Mouse (Mus musculus) liver, embryonic 14.5 days (tissue): ENCODE data around the gene Auts2. TPM values are rescaled to one million over a fixed set of nuclear protein-coding genes. Genes with fewer than 3 reads are reported as not detected.

Experiments used
- ATAC-seq: fragments of 200-750 bp; cut with Nextera tagmentation; 2 replicates; pipeline ENCODE4 v1.8.0; 2017; ENCODE audit warnings: moderate number of reproducible peaks, mild to moderate bottlenecking, moderate library complexity; ENCODE audit not compliant: insufficient read depth
- DNase-seq, 3 experiments: peaks; one replicate each; pipeline ENCODE4 v3.0.0-alpha.2; 2012 to 2013; ENCODE audit warnings: low read depth in 3 of 3, low spot score in 3 of 3
- H3K27ac ChIP-seq: fragments of 300-500 bp; sonication (generic); 2 replicates; pipeline ENCODE4 v1.5.1; 2014; ENCODE audit warnings: moderate library complexity, mild to moderate bottlenecking, control low read depth, inconsistent platforms
- H3K27me3 ChIP-seq: fragments of 300-500 bp; sonication (generic); 2 replicates; pipeline ENCODE4 v1.6.1; 2014; ENCODE audit warnings: mild to moderate bottlenecking, low read length, moderate library complexity; ENCODE audit not compliant: control insufficient read depth, insufficient read depth
- H3K36me3 ChIP-seq: fragments of 300-500 bp; sonication (generic); replicated peaks from 2 replicates; pipeline ENCODE4 v1.6.1; 2014; ENCODE audit warnings: low read depth; ENCODE audit not compliant: control insufficient read depth, insufficient read depth
- H3K4me1 ChIP-seq, 2 experiments: fragments of 200-500 bp in 1 of 2; fragments of 300-500 bp in 1 of 2; sonication (generic) in 1 of 2; replicated peaks; 2 replicates each; pipeline ENCODE4 v1.6.1; 2012 to 2014; ENCODE audit warnings: antibody characterized with exemption in 1 of 2, inconsistent platforms in 1 of 2, low read length in 1 of 2; ENCODE audit not compliant: control insufficient read depth in 2 of 2, insufficient read depth in 2 of 2
- H3K4me2 ChIP-seq: fragments of 300-500 bp; sonication (generic); 2 replicates; pipeline ENCODE4 v1.6.1; 2014; ENCODE audit warnings: low read depth, mild to moderate bottlenecking, control low read depth, moderate library complexity
- H3K4me3 ChIP-seq, 2 experiments: fragments of 200-500 bp in 1 of 2; fragments of 300-500 bp in 1 of 2; sonication (generic) in 1 of 2; 2 replicates each; pipeline ENCODE4 v1.5.1; 2012 to 2014; ENCODE audit warnings: low read depth in 2 of 2, low read length in 2 of 2, mild to moderate bottlenecking in 2 of 2, control low read depth in 1 of 2, inconsistent platforms in 1 of 2, moderate library complexity in 1 of 2; ENCODE audit not compliant: insufficient read depth in 1 of 2
- H3K9ac ChIP-seq: fragments of 300-500 bp; sonication (generic); replicated peaks from 2 replicates; pipeline ENCODE4 v1.6.1; 2014; ENCODE audit warnings: mild to moderate bottlenecking, control low read depth, moderate library complexity
- H3K9me3 ChIP-seq: fragments of 300-500 bp; sonication (generic); 2 replicates; pipeline ENCODE4 v1.6.1; 2016; ENCODE audit warnings: low read length, mixed read lengths; ENCODE audit not compliant: control insufficient read depth
- CTCF ChIP-seq: IDR thresholded peaks from 2 replicates; pipeline ENCODE4 v1.5.1; 2016; ENCODE audit warnings: antibody characterized with exemption, low read depth, control low read depth
- EP300 ChIP-seq: IDR thresholded peaks from 2 replicates; pipeline ENCODE4 v1.6.1; 2016; ENCODE audit warnings: antibody characterized with exemption, low read depth
- WGBS: fragments of 180-500 bp; shearing (Covaris S2); extraction: QIAGEN DNeasy Blood & Tissue Kit; methylation state at CpG from one replicate; pipeline ENCODE4 v1.1.7; 2014; ENCODE audit not compliant: insufficient replicate concordance; 5-methylcytosine and 5-hydroxymethylcytosine counted together
- polyA plus RNA-seq, 2 experiments: library from polyadenylated mRNA; depleted of rRNA in 1 of 2; stranded (reverse) in 1 of 2; unstranded in 1 of 2; fragments of >200 nt; fragmentation: Nextera tagmentation in 1 of 2; extraction: Ambion mirVana in 1 of 2; gene quantifications; 2 replicates each; pipeline versions ENCODE4 v1.2.1 to v1.2.3; 2012 to 2014

Auts2 gene
- polyA plus RNA-seq, 2 experiments = 0.77 to 1.6 TPM

GRCm38 (mm10) chr5:131610702-131611101 is 932.4 kb downstream of the Auts2 start:
- no peaks in the 10 kb centered on the region for H3K4me1 ChIP-seq
- no peak overlapping the region for H3K4me2 ChIP-seq
- H3K27me3 ChIP-seq = no peaks in the 10 kb centered on the region; the same call in 1 of the 2 replicates
- 69% methylated on average over 10 of the region's 10 CpGs for WGBS
- H3K36me3 ChIP-seq = no peaks in the 10 kb centered on the region
- DNase-seq (no peak), ATAC-seq (no peak)
- no peak overlapping the region for H3K9ac ChIP-seq
- H3K4me3 ChIP-seq = no peak overlapping the region
- TF ChIP-seq CTCF (no peak), EP300 (no peak)
- H3K27ac ChIP-seq = no peak overlapping the region
- no peaks in the 10 kb centered on the region for H3K9me3 ChIP-seq

- DNase-seq (no peak), ATAC-seq (no peak)
- TF ChIP-seq EP300 (no peak), CTCF (no peak)
- Histone ChIP-seq H3K4me1 (no peaks in the 10 kb centered on the region), H3K27me3 (no peaks in the 10 kb centered on the region), H3K4me2 (no peak overlapping the region), H3K4me3 (no peak overlapping the region), H3K9me3 (no peaks in the 10 kb centered on the region), H3K27ac (no peak overlapping the region), H3K9ac (no peak overlapping the region), H3K36me3 (no peaks in the 10 kb centered on the region)
- 56% methylated on average over 5 of the region's 5 CpGs for WGBS
Measured at GRCm38 (mm10) chr5:131606786-131607185, 936.4 kb downstream of the Auts2 start.

- Histone ChIP-seq H3K4me2 (no peak overlapping the region), H3K4me1 (no peaks in the 10 kb centered on the region), H3K9ac (no peak overlapping the region), H3K4me3 (no peak overlapping the region), H3K27ac (no peak overlapping the region), H3K36me3 (no peaks in the 10 kb centered on the region), H3K9me3 (no peaks in the 10 kb centered on the region), H3K27me3 (no peaks in the 10 kb centered on the region)
- no peak for TF ChIP-seq EP300
- no peak for TF ChIP-seq CTCF
- 53% methylated on average over 7 of the region's 7 CpGs for WGBS
- ATAC-seq (no peak), DNase-seq (no peak)
Measured at GRCm38 (mm10) chr5:131601934-131602692, 941.0 kb downstream of the Auts2 start.

- 33% methylated on average over 14 of the region's 14 CpGs for WGBS
- H3K27ac ChIP-seq = no peak overlapping the region
- no peaks in the 10 kb centered on the region for H3K9me3 ChIP-seq
- no peak overlapping the region for H3K4me2 ChIP-seq
- H3K27me3 ChIP-seq = no peaks in the 10 kb centered on the region
- ATAC-seq (no peak), DNase-seq (no peak)
- no peak overlapping the region for H3K9ac ChIP-seq
- TF ChIP-seq EP300 = no peak
- TF ChIP-seq CTCF = no peak
- H3K36me3 ChIP-seq = no peaks in the 10 kb centered on the region
- H3K4me3 ChIP-seq = no peak overlapping the region
- H3K4me1 ChIP-seq = no peaks in the 10 kb centered on the region
Measured at GRCm38 (mm10) chr5:131600325-131601125, 942.6 kb downstream of the Auts2 start.

- Histone ChIP-seq H3K27me3 (no peaks in the 10 kb centered on the region), H3K9me3 (no peaks in the 10 kb centered on the region), H3K4me3 (no peak overlapping the region), H3K9ac (no peak overlapping the region), H3K4me2 (no peak overlapping the region), H3K4me1 (no peaks in the 10 kb centered on the region), H3K27ac (no peak overlapping the region), H3K36me3 (no peaks in the 10 kb centered on the region)
- 78% methylated on average over 3 of the region's 3 CpGs for WGBS
- DNase-seq (no peak), ATAC-seq (no peak)
- TF ChIP-seq CTCF (no peak), EP300 (no peak)
Measured at GRCm38 (mm10) chr5:131597503-131597902, 945.6 kb downstream of the Auts2 start.
